Mouse (Mus musculus) thymus, postnatal 36 days (tissue): Measurements from ENCODE around the gene Fgf9.
A peak's percentile ranks its signal among the peaks of the same experiment; 100 is the strongest.

ENCODE experiments used
- DNase-seq, 2 experiments: peaks; one replicate each; pipeline ENCODE4 v3.0.0; 2022; ENCODE audit warnings: mixed read lengths in 2 of 2

Gene Fgf9

GRCm38 (mm10) chr14:58070481-58071119 lies at the start of gene Fgf9:
Gene Fgf9, plus strand, starts transcription at chr14:58070547.
- peak; percentile 2 to 7 for DNase-seq

- DNase-seq, result peak; percentile 8 to 34
These were observed 35.8 kb upstream of the Fgf9 start for GRCm38 (mm10) chr14:58034567-58034966.

- DNase-seq, result no peak
These were observed 34.2 kb upstream of the Fgf9 start for GRCm38 (mm10) chr14:58036174-58036573.

GRCm38 (mm10) chr14:58046639-58047284 lies 23.6 kb upstream of the Fgf9 start:
- no peak for DNase-seq

- no peak for DNase-seq
These were observed 19.7 kb upstream of the Fgf9 start for GRCm38 (mm10) chr14:58050691-58051090.

- no peak for DNase-seq
These were observed 2.8 kb upstream of the Fgf9 start for GRCm38 (mm10) chr14:58067586-58067985.

DNA sequence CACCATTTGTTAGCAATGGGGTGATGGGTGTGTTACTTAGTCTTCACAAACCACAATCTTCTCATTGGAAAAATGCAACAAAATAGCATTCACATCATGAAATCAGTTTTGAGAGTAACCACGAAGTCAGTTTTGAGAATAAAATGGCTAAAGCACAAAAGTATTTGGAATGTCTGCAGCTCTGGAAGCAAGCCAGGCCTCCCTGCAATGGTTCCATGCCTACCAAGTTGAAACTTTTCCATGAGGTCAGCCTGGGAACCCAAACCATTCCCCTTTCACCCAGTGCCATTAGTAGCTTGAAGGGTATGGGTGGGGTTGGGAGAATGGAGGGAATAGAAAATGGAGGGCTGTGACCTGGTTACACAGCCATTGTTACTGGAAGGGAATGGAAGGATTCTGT lies 1.7 kb upstream of the Fgf9 start:
- no peak for DNase-seq

DNA sequence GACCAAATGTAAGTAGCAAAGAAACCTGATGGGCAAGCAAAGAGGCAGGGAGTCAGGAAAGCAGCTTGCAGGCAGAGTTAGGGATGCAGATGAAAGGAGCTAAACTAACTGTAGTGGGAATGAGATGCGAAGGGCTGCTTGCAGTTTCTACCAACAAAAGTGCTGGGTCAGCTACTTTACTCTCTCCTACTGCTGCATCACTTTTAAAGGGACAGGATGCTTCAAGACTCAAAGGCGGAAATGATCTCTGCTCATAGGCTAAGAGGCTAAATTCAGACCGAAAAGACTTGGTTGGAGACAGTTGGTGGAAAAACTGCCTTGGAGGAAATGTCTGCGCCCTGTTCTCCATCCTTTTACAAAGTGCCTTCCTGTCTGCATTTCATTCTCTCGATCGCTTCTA lies 420 bp upstream of the Fgf9 start:
- DNase-seq, result no peak

- DNase-seq, result peak; percentile 5 to 10
These were observed 834 bp downstream of the Fgf9 start for GRCm38 (mm10) chr14:58071120-58071641.

DNA sequence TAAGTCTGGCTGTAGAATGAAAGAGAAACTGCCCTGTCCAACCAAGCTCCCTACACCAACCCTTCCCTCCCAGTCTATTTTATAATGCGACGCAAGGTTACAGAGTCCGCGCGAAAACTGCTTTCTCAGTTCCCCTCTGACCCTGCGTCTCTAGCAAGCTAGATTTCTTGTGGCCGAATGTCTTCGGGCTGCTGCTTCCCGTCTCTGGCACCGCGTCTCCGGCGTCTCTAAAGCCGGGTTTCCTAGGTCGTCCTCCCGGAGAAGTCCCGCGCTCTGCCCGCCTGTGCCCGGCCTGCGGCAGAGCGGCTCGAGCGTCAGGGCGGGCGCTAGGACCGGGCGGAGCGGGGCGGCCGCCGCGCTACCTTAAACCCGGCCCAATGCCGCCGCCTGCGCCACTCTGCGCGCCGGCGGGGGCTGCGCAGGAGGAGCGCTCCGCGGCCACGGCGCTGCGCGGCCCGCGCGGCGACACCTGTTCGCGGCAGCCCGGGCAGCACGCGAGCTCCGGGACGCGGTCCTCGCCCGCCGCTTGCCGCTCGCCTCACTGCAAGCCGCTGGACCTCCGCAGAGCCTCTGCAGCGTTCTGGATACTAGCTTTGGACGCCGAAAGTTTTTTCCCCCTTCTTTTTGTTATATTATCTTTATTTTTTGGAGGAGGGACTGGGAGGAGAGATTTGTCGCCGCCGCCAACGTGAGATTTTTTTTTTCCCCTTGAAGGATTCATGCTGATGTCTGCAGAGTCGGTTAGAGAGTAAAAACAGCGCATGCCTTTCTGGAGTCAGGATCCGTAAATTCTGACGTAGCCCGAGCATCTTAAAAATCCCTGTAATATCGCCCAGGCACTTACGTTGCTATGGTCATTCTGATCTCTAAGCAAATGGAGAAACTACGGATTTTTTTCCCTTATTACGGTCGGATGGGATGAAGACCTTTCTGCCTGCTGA lies 1.8 kb downstream of the Fgf9 start:
- DNase-seq, result peak; percentile 63 to 67

- DNase-seq, result peak; percentile 1 to 7
These were observed 2.6 kb downstream of the Fgf9 start for GRCm38 (mm10) chr14:58072771-58073501.

- DNase-seq, result peak in 1 of 2 experiments; percentile 3
These were observed 3.6 kb downstream of the Fgf9 start for GRCm38 (mm10) chr14:58073936-58074335.

DNA sequence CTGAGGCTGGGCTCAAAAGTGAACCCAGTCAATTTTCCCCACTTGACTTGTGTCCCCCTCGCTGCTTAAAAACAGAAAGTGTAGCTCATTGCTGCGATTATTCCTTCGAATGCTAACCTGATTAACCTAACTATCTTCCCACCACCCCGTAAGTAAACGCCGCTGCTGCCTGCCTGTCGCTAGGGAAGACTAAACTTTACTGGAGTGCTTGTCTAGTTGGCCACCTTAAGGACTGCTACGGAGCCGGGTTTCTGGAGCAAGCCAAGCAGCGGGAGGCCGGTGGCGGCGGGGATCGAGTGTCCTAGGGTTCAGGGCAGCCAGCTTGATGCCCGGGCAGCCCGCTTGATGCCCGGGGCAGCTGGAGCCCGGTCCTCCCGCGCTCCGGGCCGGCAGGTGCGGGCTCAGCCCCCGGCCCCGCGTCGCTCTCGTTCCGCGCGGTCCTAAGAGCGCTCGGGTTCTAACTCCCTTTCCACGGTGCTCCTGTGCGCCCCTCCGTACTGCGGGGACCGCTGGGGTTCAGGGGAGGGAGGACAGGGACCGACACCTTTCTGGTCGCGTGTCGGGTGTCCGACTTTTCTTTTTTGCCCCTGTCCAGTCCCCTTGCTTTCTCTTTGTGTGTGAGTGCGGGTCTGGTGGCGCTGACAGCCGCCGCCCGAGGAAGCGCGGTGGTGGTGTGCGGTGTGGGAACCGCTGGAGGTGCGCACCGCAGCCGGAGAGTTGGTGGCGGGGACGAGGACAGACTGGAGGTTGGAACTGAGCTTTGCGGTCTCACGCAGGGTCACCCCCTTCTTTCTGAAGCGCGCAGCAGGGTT lies 4.5 kb downstream of the Fgf9 start:
- peak; percentile 13 to 14 for DNase-seq

- DNase-seq, result peak in 1 of 2 experiments; percentile 6
These were observed 5.2 kb downstream of the Fgf9 start for GRCm38 (mm10) chr14:58075433-58076029.

GRCm38 (mm10) chr14:58076030-58076521 lies 5.7 kb downstream of the Fgf9 start:
- peak; percentile 38 to 61 for DNase-seq

DNA sequence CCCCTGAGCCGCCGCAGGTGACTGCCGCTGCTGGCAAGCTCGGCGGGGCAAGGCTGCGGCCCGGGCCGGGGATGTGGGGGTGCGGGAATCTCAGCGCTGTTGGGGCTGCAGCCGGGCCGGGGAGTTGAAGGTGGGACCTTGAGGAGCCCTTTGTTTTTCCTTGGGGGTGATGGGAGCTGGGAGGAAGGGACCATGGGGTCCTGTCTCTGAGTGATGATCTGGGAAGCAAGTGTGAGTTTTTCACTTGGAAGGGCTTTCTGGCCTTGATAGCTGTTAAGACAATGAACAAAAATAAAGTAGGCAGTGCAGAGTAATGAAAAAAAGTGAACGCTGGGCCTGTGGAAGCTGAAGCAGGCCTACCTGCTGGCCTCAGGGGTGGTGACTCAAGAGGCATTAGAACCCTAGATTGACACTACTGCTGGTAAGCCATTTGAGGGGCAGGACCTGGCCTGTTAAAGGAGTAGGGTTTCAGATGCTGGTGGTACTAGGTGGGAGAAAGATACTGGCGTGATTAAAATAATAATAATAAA lies 6.4 kb downstream of the Fgf9 start:
- no peak for DNase-seq

DNA sequence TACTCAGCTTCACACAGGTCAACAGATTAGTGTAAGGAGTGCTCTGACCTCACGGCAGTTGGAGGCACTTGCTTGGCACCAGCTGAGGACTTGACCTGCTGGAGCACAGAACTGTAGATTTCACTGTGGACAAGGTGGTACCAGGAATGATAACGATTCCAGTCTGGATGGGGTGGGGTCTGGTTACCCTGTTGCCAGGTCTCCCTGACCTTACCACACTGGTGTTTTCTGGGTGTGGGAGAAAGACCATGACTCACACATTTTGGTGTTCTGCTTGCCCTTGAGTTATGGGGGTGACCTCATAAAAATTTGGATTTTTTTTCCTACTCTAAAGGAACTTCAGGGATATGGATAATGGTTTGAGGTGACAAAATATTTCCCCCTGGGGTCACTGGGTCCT lies 9.1 kb downstream of the Fgf9 start:
- no peak for DNase-seq

DNA sequence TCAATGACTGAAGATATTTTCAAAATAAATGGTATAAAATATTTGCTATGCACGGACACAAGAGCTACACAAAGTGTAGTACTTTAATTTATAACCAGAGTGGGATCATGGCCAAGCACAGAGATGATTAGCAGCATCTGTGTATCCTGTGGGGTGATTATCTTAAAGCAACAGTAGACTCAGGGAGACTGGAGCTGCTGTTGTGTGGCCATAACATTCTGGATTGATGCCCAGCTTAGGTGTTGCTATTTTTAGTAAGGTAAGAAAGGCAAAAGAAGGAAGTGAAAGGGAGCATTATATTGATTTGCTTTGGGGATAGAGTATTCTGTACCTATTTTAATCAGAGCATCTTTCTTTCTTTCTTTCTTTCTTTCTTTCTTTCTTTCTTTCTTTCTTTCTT lies 11.6 kb downstream of the Fgf9 start:
- DNase-seq, result no peak

GRCm38 (mm10) chr14:58084240-58084639 lies 13.9 kb downstream of the Fgf9 start:
- no peak for DNase-seq

DNA sequence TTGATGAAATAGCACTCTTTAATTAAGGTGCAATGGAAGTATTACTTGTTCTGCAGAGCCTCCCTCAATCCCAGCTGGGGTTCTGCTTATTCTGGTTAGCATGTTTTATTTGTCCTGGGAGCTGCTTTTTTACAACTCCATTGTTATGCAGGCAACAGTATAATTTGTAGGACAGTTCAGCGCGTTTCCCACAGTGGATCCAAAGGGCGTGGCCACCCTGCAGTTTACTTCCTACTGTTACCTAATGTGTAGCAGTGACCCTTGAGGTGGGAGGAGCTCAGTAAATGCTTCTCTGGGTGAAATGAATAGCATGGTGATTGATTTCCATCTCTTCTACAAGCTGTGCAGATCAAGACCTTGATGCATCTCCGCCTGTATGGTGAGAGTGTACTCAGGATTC lies 17.0 kb downstream of the Fgf9 start:
- DNase-seq, result no peak

DNA sequence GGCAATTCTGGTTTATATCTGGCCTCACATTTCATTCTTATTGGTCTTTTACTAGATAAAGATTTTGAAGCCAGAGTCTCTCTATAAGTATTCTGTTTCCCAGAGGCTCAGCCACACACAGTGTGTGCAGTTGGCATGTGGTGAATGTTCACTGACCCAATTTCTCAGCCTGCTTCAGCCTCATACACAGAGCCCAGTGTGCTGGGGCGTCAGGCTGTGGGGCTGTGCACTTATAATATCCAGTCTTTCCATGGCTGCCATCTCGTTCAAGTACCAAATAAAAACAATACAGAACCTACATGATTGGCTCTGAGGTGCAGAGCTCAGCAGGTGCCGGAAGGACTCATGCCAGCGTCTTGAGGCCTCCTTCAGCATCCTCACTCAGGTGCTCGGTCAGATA lies 19.1 kb downstream of the Fgf9 start:
- DNase-seq, result no peak
